Mouse (Mus musculus) forebrain, embryonic 11.5 days (tissue): Measurements from ENCODE around the gene Gm11937. TPM values are rescaled to one million over a fixed set of nuclear protein-coding genes. Genes with fewer than 3 reads are reported as not detected.
"Not testable (repeated sequence)": the region's sequence is repeated elsewhere in the genome, so short reads cannot be mapped to it uniquely, and the experiment has no call there.

Source experiments
- ATAC-seq: fragments of 200-750 bp; cut with Nextera tagmentation; replicated peaks from 2 replicates; pipeline ENCODE4 v1.8.0; 2017; ENCODE audit warnings: moderate TSS enrichment; ENCODE audit not compliant: low FRiP score
- DNase-seq: peaks from one replicate; pipeline ENCODE4 v3.0.0-alpha.2; 2017; ENCODE audit warnings: low spot score
- H3K27ac ChIP-seq: fragments of 300-500 bp; sonication (generic); 2 replicates; pipeline ENCODE4 v1.5.1; 2014; ENCODE audit warnings: low read depth, low read length
- H3K27me3 ChIP-seq: fragments of 300-500 bp; sonication (generic); 2 replicates; pipeline ENCODE4 v1.6.1; 2014; ENCODE audit warnings: mild to moderate bottlenecking, low read length, mixed read lengths; ENCODE audit not compliant: control insufficient read depth, insufficient read depth
- H3K36me3 ChIP-seq: fragments of 300-500 bp; sonication (generic); 2 replicates; pipeline ENCODE4 v1.6.1; 2014; ENCODE audit warnings: mild to moderate bottlenecking, low read length, moderate library complexity, mixed read lengths; ENCODE audit not compliant: control insufficient read depth, insufficient read depth
- H3K4me1 ChIP-seq: fragments of 300-500 bp; sonication (generic); replicated peaks from 2 replicates; pipeline ENCODE4 v1.6.1; 2014; ENCODE audit warnings: low read length, mixed read lengths; ENCODE audit not compliant: control insufficient read depth, insufficient read depth
- H3K4me2 ChIP-seq: fragments of 300-500 bp; sonication (generic); 2 replicates; pipeline ENCODE4 v1.6.1; 2014; ENCODE audit warnings: low read depth, mild to moderate bottlenecking, low read length, moderate library complexity, mixed read lengths; ENCODE audit not compliant: severe bottlenecking
- H3K4me3 ChIP-seq: fragments of 300-500 bp; sonication (generic); 2 replicates; pipeline ENCODE4 v1.5.1; 2014; ENCODE audit warnings: low read depth, low read length
- H3K9ac ChIP-seq: fragments of 300-500 bp; sonication (generic); 2 replicates; pipeline ENCODE4 v1.6.1; 2014; ENCODE audit warnings: low read length
- H3K9me3 ChIP-seq: fragments of 300-500 bp; sonication (generic); 2 replicates; pipeline ENCODE4 v1.6.1; 2016; ENCODE audit warnings: low read length, mixed read lengths; ENCODE audit not compliant: control insufficient read depth
- WGBS: fragments of 180-500 bp; shearing (Covaris S2); extraction: QIAGEN DNeasy Blood & Tissue Kit; methylation state at CpG from one replicate; pipeline ENCODE4 v1.1.7; 2014; 5-methylcytosine and 5-hydroxymethylcytosine counted together
- polyA plus RNA-seq: library from polyadenylated mRNA; unstranded; fragments of >200 nt; fragmentation: Nextera tagmentation; extraction: Ambion mirVana; gene quantifications from 2 replicates; pipeline ENCODE4 v1.2.1, GENCODE M21; 2014

Gene Gm11937
- polyA plus RNA-seq = not detected in 2 replicates

DNA sequence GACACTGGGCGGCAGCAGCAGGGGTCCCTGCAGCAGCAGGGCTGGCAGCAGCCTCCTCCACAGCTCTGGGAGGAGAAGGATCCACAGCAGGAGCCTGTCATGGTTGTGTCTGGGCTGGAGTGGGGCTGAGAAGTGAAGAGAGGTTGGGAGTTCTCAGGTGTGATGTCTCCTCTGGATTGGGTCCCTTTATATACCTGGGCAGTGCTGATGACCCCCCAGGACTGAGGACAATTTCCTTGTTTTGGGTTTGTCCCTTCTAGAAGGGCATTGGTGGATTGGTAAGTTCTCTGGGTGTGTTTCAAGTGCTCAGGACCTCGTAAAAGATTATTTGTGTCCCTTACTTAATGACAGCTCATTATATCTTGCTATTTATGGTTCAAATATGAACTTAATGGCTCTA, at the start of gene Gm11937:
Gene Gm11937 (minus strand): TSS at position 101 of the 400 bp plus-strand sequence.
- H3K9ac ChIP-seq, H3K27ac ChIP-seq, H3K4me3 ChIP-seq, H3K27me3 ChIP-seq, DNase-seq, H3K36me3 ChIP-seq, H3K4me2 ChIP-seq, ATAC-seq, H3K9me3 ChIP-seq, H3K4me1 ChIP-seq: not testable (repeated sequence)
- 78% methylated on average over 1 of the region's 2 CpGs for WGBS

- Histone ChIP-seq H3K4me2 (no peak overlapping the region), H3K9ac (no peak overlapping the region), H3K4me3 (no peak overlapping the region), H3K36me3 (no peaks in the 10 kb centered on the region), H3K9me3 (no peaks in the 10 kb centered on the region), H3K27ac (no peak overlapping the region), H3K4me1 (no peaks in the 10 kb centered on the region), H3K27me3 (no peaks in the 10 kb centered on the region)
- WGBS = 95% methylated on average over 4 of the region's 4 CpGs
- no peak for DNase-seq
- ATAC-seq = no peak
These were observed 49.3 kb upstream of the Gm11937 start for GRCm38 (mm10) chr11:99659256-99659655.

DNA sequence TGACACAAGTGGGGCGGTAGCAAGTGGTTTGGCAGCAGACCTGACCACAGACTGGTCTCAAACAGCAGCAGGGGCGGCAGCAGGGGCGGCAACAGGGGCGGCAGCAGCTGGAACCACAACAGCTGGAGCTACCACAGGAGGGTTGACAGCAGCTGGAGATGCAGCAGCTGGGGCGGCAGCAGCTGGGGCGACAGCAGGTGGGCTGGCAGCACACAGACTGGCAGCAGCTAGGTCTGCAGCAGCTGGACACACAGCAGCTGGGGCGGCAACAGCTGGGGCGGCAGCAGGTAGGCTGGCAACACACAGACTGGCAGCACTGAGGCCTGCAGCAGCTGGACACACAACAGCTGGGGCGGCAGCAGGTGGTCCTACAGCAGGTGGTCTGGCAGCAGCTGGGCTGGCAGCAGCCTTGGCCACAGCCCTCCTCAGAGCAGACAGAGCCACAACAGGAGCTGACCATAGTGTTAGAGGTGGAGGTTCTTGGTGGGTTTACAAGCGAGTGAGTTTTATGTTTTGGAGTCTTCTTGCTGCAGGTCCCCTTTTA, 48.5 kb upstream of the Gm11937 start, which contains the start of gene Gm11563:
Gene Gm11563 (minus strand): TSS at position 494 of the 544 bp plus-strand sequence.
- H3K4me1 ChIP-seq, H3K9me3 ChIP-seq, H3K4me2 ChIP-seq, DNase-seq, H3K4me3 ChIP-seq, H3K9ac ChIP-seq, H3K27ac ChIP-seq, ATAC-seq, H3K36me3 ChIP-seq, H3K27me3 ChIP-seq: not testable (repeated sequence)
- 78% methylated on average over 10 of the region's 10 CpGs for WGBS

DNA sequence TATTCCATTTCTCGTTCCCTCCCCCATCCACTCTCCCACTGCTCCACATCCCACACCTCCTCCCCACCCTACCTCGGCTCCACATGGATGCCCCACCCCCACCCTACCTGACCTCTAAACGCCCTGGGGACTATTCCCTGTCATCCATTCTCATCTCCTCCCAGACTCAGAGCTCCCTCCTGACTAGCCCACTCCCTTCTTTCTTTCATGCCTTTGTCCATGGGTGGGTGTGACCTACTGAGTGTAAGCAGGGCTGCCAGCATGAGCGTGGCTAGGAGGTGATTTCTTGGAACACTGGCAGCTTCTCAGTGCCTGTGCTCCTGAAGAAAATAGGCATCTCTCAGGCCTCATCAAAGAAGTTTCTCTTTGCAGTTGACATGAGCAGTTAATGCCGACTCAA, 47.1 kb upstream of the Gm11937 start:
- H3K4me2 ChIP-seq = no peak overlapping the region
- H3K27ac ChIP-seq = no peak overlapping the region
- no peak for ATAC-seq
- DNase-seq = no peak
- no peak overlapping the region for H3K4me3 ChIP-seq
- no peaks in the 10 kb centered on the region for H3K9me3 ChIP-seq
- H3K36me3 ChIP-seq = no peaks in the 10 kb centered on the region
- no peak overlapping the region for H3K9ac ChIP-seq
- 49% methylated on average over 5 of the region's 5 CpGs for WGBS
- no peaks in the 10 kb centered on the region for H3K4me1 ChIP-seq
- H3K27me3 ChIP-seq = no peaks in the 10 kb centered on the region

GRCm38 (mm10) chr11:99650136-99650535, 40.1 kb upstream of the Gm11937 start, which contains the start of gene Gm11555:
Gene Gm11555 (minus strand): TSS chr11:99650236.
- 84% methylated on average over 2 of the region's 2 CpGs for WGBS
- no peak for ATAC-seq
- no peak within 1 kb of the TSS for H3K4me3 ChIP-seq
- H3K9me3 ChIP-seq = no peaks in the 10 kb centered on the region
- no peaks in the 10 kb centered on the region for H3K4me1 ChIP-seq
- no peak for DNase-seq
- no peaks in the 10 kb centered on the region for H3K27me3 ChIP-seq
- no peaks in the 10 kb centered on the region for H3K36me3 ChIP-seq
- no peak within 1 kb of the TSS for H3K4me2 ChIP-seq
- no peak within 1 kb of the TSS for H3K9ac ChIP-seq
- no peak within 1 kb of the TSS for H3K27ac ChIP-seq

GRCm38 (mm10) chr11:99646444-99646843, 36.5 kb upstream of the Gm11937 start:
- H3K4me3 ChIP-seq = no peak overlapping the region
- H3K27me3 ChIP-seq = no peaks in the 10 kb centered on the region
- DNase-seq = no peak
- H3K4me1 ChIP-seq = no peaks in the 10 kb centered on the region
- H3K27ac ChIP-seq = no peak overlapping the region
- ATAC-seq = no peak
- H3K9ac ChIP-seq = no peak overlapping the region
- H3K4me2 ChIP-seq = no peak overlapping the region
- H3K36me3 ChIP-seq = no peaks in the 10 kb centered on the region
- 89% methylated on average over 15 of the region's 15 CpGs for whole genome bisulfite sequencing
- no peaks in the 10 kb centered on the region for H3K9me3 ChIP-seq

GRCm38 (mm10) chr11:99644351-99644750, 34.4 kb upstream of the Gm11937 start:
- no peak overlapping the region for H3K27ac ChIP-seq
- no peak overlapping the region for H3K4me3 ChIP-seq
- no peaks in the 10 kb centered on the region for H3K36me3 ChIP-seq
- H3K4me1 ChIP-seq = no peaks in the 10 kb centered on the region
- H3K4me2 ChIP-seq = no peak overlapping the region
- no peaks in the 10 kb centered on the region for H3K27me3 ChIP-seq
- no peaks in the 10 kb centered on the region for H3K9me3 ChIP-seq
- H3K9ac ChIP-seq = no peak overlapping the region
- WGBS = 76% methylated on average over 3 of the region's 3 CpGs
- DNase-seq (no peak), ATAC-seq (no peak)

DNA sequence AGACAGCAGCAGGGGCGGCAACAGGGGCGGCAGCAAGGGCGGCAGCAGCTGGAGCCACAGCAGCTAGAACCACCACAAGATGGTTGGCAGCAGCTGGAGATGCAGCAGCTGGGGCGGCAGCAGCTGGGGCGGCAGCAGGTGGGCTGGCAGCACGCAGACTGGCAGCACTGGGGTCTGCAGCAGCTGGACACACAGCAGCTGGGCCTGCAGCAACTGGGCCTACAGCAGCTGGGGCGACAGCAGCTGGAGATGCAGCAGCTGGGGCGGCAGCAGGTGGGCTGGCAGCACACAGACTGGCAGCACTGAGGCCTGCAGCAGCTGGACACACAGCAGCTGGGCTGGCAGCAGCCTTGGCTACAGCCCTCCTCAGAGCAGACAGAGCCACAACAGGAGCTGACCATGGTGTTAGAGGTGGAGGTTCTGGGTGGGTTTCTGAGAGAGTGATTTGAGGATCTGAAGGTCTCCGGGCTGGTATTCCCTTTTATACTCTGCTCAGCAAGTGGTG, 33.7 kb upstream of the Gm11937 start, which contains the start of gene Krtap4-7:
Gene Krtap4-7 (minus strand): TSS at position 455 of the 505 bp plus-strand sequence.
- not testable (repeated sequence) for H3K27me3 ChIP-seq, H3K4me1 ChIP-seq, H3K9ac ChIP-seq, DNase-seq, H3K9me3 ChIP-seq, H3K36me3 ChIP-seq, H3K4me2 ChIP-seq, ATAC-seq, H3K4me3 ChIP-seq, H3K27ac ChIP-seq
- 85% methylated on average over 9 of the region's 9 CpGs for WGBS

GRCm38 (mm10) chr11:99640926-99641325, 30.9 kb upstream of the Gm11937 start:
- no peaks in the 10 kb centered on the region for H3K36me3 ChIP-seq
- no peaks in the 10 kb centered on the region for H3K27me3 ChIP-seq
- no peak overlapping the region for H3K4me2 ChIP-seq
- H3K4me1 ChIP-seq = no peaks in the 10 kb centered on the region
- DNase-seq (no peak), ATAC-seq (no peak)
- H3K27ac ChIP-seq = no peak overlapping the region
- no peak overlapping the region for H3K9ac ChIP-seq
- H3K4me3 ChIP-seq = no peak overlapping the region
- WGBS = 53% methylated on average over 1 of the region's 1 CpGs
- H3K9me3 ChIP-seq = no peaks in the 10 kb centered on the region
